Comparison of ENCODE assay signal across 8 mouse cellular contexts in genomic region chr9:57762563-57762991, GRCm38 (mm10). TPM values are rescaled to one million over a fixed set of nuclear protein-coding genes. Genes with fewer than 3 reads are reported as not detected.
DNase-seq lines count a peak whose midpoint lies in the region; ATAC-seq and TF ChIP-seq lines count a peak whose summit lies in the region.

No protein-coding gene starts in this region.

- H3K27me3 ChIP-seq in testis, adult 2 months (ENCODE audit: control insufficient read depth, insufficient read depth, low read length): no peaks in the 10 kb centered on the region
- H3K27me3 ChIP-seq in intestine, postnatal 0 days (replicated peaks; ENCODE audit: control insufficient read depth, insufficient read depth, low read length): no peaks in the 10 kb centered on the region
- no peaks in the 10 kb centered on the region for H3K27me3 ChIP-seq in neural tube, embryonic 15.5 days (replicated peaks)

- H3K9me3 ChIP-seq in intestine, postnatal 0 days (ENCODE audit: control insufficient read depth): no peaks in the 10 kb centered on the region
- H3K9me3 ChIP-seq in neural tube, embryonic 15.5 days (replicated peaks): no peaks in the 10 kb centered on the region

- no peak for DNase-seq in testis, postnatal 14 days (ENCODE audit: low spot score)
- peak; percentile 86 for DNase-seq in cerebellum, postnatal 10 days
- peak; percentile 49 for DNase-seq in gastrocnemius, postnatal 25 days
- DNase-seq in lung, adult 2 months: peak; percentile 56

- H3K36me3 ChIP-seq in testis, adult 2 months (ENCODE audit: control insufficient read depth, insufficient read depth, low read length): peaks cover 3% of the 10 kb centered on the region; the same call in 1 of the 2 replicates
- H3K36me3 ChIP-seq in intestine, postnatal 0 days (ENCODE audit: control insufficient read depth, insufficient read depth): peaks cover 43% of the 10 kb centered on the region
- H3K36me3 ChIP-seq in neural tube, embryonic 15.5 days: peaks cover 42% of the 10 kb centered on the region

- peaks cover 17% of the 10 kb centered on the region for H3K4me1 ChIP-seq in testis, adult 2 months (ENCODE audit: control insufficient read depth, insufficient read depth, low read length)
- H3K4me1 ChIP-seq in intestine, postnatal 0 days (replicated peaks; ENCODE audit: control insufficient read depth, insufficient read depth, low read length): peaks cover 11% of the 10 kb centered on the region; the same call in 1 of the 2 replicates
- H3K4me1 ChIP-seq in lung, adult 2 months (ENCODE audit: control insufficient read depth, insufficient read depth, low read length): peaks cover 36% of the 10 kb centered on the region
- H3K4me1 ChIP-seq in neural tube, embryonic 15.5 days: peaks cover 53% of the 10 kb centered on the region

- TF ChIP-seq POLR2A in testis, adult 2 months (IDR thresholded peaks at IDR 0.05; ENCODE audit: control insufficient read depth, low read depth, low read length): no peak
- TF ChIP-seq POLR2A in lung, adult 2 months (IDR thresholded peaks at IDR 0.05; ENCODE audit: borderline replicate concordance, extremely low read depth, low read depth, low read length): no peak

- peak overlapping the region; percentile 82 for H3K27ac ChIP-seq in testis, adult 2 months (ENCODE audit: control insufficient read depth, insufficient read depth, low read depth, low read length)
- H3K27ac ChIP-seq in intestine, postnatal 0 days (ENCODE audit: low read depth, low read length): no peak overlapping the region
- no peak overlapping the region for H3K27ac ChIP-seq in neural tube, embryonic 15.5 days (replicated peaks)

- H3K9ac ChIP-seq in intestine, postnatal 0 days (ENCODE audit: low read depth, low read length): no peak overlapping the region
- no peak overlapping the region for H3K9ac ChIP-seq in neural tube, embryonic 15.5 days (replicated peaks)

- no peak for ATAC-seq in intestine, postnatal 0 days
- no peak for ATAC-seq in neural tube, embryonic 15.5 days (ENCODE audit: low FRiP score)
- ATAC-seq in activated CD4-positive, CD25-positive, alpha-beta regulatory T cell, adult 4 months: no peak

- H3K4me2 ChIP-seq in intestine, postnatal 0 days (replicated peaks; ENCODE audit: low read depth): peak overlapping the region; percentile 83
- H3K4me2 ChIP-seq in neural tube, embryonic 15.5 days: peak overlapping the region; percentile 96

- peak; percentile 32; the same call in 1 of the 2 replicates for TF ChIP-seq CTCF in testis, adult 2 months (IDR thresholded peaks at IDR 0.05; ENCODE audit: control insufficient read depth, insufficient read depth, insufficient replicate concordance, low read depth, low read length)
- peak; percentile 81 for TF ChIP-seq CTCF in intestine, postnatal 0 days (IDR thresholded peaks at IDR 0.05; ENCODE audit: low read depth)
- TF ChIP-seq CTCF in lung, adult 2 months (IDR thresholded peaks at IDR 0.05; ENCODE audit: insufficient read depth, low read length): peak; percentile 66

- peak overlapping the region; percentile 89 for H3K4me3 ChIP-seq in testis, adult 2 months (ENCODE audit: control insufficient read depth, low read depth, low read length)
- H3K4me3 ChIP-seq in intestine, postnatal 0 days (ENCODE audit: low read depth, low read length): peak overlapping the region; percentile 92; the same call in 1 of the 2 replicates
- H3K4me3 ChIP-seq in lung, adult 2 months (replicated peaks; ENCODE audit: extremely low read depth, low read depth, low read length): no peak overlapping the region
- H3K4me3 ChIP-seq in neural tube, embryonic 15.5 days (replicated peaks): no peak overlapping the region

- WGBS in intestine, postnatal 0 days: 35% methylated on average over 6 of the region's 6 CpGs
- 12% methylated on average over 6 of the region's 6 CpGs for WGBS in lung, adult 2 months
- WGBS in neural tube, embryonic 15.5 days: 68% methylated on average over 6 of the region's 6 CpGs

RNA-seq across cellular contexts. Expression of gene Clk3, which starts 3.1 kb away (rescaled TPM):
- polyA plus RNA-seq in testis, adult 2 months (2012; rRNA removed): 197 and 224 TPM in 2 replicates
- 10 to 100 TPM; 28.7 to 31.3 TPM for total RNA-seq in gastrocnemius, postnatal 25 days (2021)
- polyA plus RNA-seq in intestine, postnatal 0 days (2015; fragmentation: Nextera tagmentation; extraction: Ambion mirVana): 26.7 and 27.4 TPM in 2 replicates
- polyA plus RNA-seq in lung, adult 2 months (2012; rRNA removed): 95.5 and 159 TPM in 2 replicates
- polyA plus RNA-seq in neural tube, embryonic 15.5 days (2015; fragmentation: Nextera tagmentation; extraction: Ambion mirVana): 63.6 and 65.7 TPM in 2 replicates
- 10 to 100 TPM; 70.7 to 77.8 TPM for polyA plus RNA-seq in activated CD4-positive, CD25-positive, alpha-beta regulatory T cell, adult 4 months (2017; shearing (Covaris generic))

RNA-seq across cellular contexts. Expression of gene Edc3, which starts 54.2 kb away (rescaled TPM):
- 8.0 and 8.1 TPM in 2 replicates for polyA plus RNA-seq in testis, adult 2 months (2012; rRNA removed)
- 1 to 10 TPM; 4.9 to 6.0 TPM for total RNA-seq in gastrocnemius, postnatal 25 days (2021)
- polyA plus RNA-seq in intestine, postnatal 0 days (2015; fragmentation: Nextera tagmentation; extraction: Ambion mirVana): 12.3 and 14.2 TPM in 2 replicates
- 17.6 and 19.4 TPM in 2 replicates for polyA plus RNA-seq in lung, adult 2 months (2012; rRNA removed)
- 27.6 and 29.4 TPM in 2 replicates for polyA plus RNA-seq in neural tube, embryonic 15.5 days (2015; fragmentation: Nextera tagmentation; extraction: Ambion mirVana)
- polyA plus RNA-seq in activated CD4-positive, CD25-positive, alpha-beta regulatory T cell, adult 4 months (2017; shearing (Covaris generic)): 10 to 100 TPM; 23.1 to 26.5 TPM

Comparison
In these comparisons a context has a peak if more than half of its experiments do, and no peak if none do; other contexts are left out.
1. H3K4me3 ChIP-seq: peak in testis, adult 2 months (single experiment) and intestine, postnatal 0 days (single experiment); none in lung, adult 2 months (single experiment) and neural tube, embryonic 15.5 days (single experiment).
2. Peak in every context shown above with its lines, with median percentiles within 50 percentile points of each other: CTCF ChIP-seq.